Mouse (Mus musculus): ENCODE measurements at regions not wholly inside any gene's neighbourhood (a gene's known extent, or its start where the extent isn't known, plus 50 kb on each side); places are given as distances from the start of the nearest gene placed in this dataset.

DNA sequence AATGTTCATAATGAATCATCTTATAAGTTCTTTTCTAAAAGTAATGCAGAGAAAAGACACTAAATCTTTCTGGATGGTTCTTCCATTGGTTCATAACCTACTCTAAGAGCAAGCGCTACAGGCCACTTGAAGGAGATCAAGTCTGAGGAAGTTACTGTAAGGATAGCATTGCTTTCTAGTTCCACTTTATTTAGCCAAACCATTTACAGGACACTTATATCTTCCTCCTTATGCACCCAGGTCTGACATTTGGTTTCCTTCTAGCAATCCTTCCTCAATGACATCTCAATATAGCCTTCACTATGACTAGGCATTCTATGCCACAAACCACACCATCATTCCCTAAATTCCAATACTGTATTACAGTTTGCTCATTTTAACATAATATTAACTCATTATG, 316.0 kb downstream of the Gm11361 start:
- no peak for DNase-seq (ENCODE audit: low spot score)

DNA sequence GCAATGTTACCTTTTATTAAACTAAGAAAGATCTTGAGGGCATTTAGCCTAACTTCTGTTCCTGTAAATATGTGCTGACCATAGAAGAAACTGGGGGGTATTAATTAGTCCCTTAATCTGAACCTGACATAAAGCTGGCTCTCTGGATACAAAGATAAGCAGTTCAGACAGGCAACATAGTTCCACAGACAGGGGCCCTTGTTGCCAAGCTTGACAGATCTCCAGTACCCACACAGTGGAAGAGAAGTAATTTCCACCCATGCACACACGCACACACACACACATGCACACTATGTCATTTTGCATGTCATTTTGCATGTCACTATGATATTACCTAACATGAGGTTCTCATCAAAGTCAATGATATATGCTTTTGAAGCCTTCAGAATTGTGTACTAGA, 315.1 kb downstream of the Gm11361 start:
- DNase-seq (ENCODE audit: low spot score): no peak

DNA sequence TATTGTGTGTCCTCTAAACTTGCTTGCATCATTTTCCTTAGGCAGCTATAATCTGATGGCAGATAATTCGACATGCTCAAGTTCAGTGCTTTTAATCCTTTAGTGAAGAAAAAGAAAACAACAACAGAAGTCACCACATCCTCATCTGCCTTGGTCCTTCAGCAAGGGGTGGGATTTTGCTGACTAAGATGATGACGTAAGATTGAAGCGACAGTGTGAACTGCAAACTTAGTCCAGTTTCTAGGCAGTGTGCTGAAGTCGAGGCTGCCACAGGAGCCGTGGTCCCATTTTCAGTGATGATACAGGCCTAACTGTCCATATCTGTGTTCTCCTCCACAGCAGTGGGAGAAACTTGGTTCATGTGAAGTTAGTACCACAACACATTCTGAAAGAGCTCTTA, 314.4 kb downstream of the Gm11361 start:
- DNase-seq (ENCODE audit: low spot score): no peak

DNA sequence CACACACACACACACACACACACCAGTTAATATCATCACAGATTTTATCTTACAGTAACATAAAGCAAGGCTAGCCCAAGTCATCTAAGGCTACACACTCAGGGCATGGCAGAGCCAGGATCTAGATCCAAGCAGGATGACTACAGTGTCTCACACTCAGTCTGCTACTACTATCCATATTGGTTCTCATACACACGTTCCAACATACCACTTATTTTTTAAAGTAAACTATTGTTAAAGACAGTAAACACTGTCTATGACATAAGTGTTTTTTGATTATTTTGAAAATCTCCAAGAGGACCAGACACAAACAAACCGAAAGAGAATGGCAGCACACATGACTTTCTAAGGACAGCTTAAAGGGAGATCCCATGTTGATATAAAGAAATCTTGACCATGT, 306.3 kb downstream of the Gm11361 start:
- no peak for DNase-seq (ENCODE audit: low spot score)

DNA sequence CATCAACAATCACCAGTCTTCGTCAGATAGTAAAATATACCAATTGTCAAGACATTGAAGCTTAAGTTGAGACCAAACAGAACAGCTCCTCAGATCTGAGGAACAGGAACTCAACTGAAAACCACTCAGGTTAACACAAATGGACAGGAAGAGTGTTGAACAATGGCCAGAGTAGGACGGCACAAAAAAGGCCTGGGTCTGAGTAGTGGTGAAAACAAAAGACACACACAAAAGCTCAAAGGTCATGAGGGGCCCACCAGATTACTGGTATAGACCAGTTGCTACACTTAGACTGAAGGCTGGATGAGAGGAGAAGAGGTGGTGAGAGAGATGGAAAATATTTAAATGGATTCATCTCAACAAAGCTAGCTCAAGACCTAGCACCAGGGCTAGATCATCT, 302.8 kb downstream of the Gm11361 start:
- DNase-seq (ENCODE audit: low spot score): no peak

DNA sequence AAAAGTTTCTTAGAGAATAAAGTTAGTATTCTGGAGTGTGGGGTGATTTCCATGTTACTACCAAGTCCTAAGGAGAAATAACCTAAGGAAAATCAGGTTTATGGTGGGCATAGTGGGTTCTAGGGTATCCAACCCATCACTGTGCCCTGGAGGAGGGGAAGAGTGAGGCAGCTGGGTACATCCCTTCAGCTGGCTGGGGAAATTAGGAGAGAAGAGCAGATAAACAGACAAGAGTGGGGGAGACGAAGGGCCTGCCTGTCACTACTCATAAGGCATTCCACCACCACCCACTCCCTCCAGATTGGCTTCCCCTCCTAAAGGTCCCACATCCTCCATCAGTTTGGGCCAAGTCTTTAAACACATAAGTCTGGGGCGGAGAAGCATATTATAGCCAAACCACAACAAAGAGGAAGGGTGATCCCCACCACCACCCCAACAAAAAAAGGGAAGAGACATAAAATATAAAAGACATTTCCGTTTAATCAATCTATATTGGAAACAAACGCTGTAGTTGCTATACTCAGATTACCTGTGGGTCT, 299.8 kb downstream of the Gm11361 start:
- no peak for DNase-seq (ENCODE audit: low spot score)

DNA sequence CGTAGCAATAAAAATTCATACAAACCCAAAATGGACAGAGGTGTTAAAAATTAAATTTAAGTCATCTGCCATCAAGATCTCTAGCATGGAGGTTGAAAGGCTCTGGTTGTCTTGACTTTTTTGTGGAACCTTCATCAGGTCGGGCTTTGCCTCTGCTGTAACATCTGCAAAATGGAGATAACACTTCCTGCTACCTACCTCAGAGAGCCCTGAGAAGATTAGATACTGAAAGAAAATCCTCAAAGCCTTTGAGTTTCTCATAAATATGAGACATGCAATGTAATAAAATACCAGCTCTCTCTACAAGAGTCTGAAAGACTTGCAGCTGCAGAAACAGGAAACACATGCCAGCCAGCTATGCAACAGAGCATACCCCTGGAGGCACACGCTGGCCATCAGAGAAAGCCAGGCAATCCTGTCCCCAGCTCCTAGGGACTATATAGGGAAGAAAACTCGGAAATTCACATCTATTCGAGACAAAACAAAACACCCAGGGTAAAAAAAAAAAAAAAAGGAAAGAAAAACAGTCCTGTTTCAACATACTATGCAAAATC, 299.1 kb downstream of the Gm11361 start:
- DNase-seq (ENCODE audit: low spot score): no peak

DNA sequence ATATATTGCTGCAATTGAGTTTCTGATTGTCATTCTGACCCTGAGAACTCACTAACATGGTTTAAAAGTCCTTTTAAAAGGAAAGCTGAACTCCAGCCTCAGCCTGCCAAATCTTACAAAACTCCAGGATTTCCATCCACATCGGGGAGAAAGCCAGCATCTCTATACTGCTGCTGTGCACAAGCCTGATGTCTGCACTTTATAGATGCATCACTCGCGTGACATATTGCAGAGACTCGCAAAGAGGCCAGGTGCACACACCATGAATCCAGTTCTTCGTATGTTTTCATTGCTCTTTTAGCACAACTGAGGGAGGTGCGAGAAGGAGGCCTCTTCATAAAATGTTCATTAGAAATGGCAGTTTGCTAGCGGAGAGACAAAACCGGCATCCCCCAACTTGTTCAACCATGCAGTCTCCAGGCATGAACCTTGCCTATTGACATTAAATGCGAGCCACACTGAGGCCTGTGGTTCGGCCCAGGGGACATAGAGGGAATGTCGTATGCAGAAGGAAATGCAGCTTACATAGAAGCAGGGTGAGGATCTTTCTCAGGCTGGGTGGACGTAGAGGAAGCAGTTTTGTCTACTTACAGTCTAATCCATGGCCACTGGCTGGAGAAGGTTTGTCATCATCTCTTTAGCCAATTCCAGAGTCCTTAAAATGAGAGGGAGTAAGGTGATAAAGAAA, 297.0 kb downstream of the Gm11361 start:
- no peak for DNase-seq (ENCODE audit: low spot score)

DNA sequence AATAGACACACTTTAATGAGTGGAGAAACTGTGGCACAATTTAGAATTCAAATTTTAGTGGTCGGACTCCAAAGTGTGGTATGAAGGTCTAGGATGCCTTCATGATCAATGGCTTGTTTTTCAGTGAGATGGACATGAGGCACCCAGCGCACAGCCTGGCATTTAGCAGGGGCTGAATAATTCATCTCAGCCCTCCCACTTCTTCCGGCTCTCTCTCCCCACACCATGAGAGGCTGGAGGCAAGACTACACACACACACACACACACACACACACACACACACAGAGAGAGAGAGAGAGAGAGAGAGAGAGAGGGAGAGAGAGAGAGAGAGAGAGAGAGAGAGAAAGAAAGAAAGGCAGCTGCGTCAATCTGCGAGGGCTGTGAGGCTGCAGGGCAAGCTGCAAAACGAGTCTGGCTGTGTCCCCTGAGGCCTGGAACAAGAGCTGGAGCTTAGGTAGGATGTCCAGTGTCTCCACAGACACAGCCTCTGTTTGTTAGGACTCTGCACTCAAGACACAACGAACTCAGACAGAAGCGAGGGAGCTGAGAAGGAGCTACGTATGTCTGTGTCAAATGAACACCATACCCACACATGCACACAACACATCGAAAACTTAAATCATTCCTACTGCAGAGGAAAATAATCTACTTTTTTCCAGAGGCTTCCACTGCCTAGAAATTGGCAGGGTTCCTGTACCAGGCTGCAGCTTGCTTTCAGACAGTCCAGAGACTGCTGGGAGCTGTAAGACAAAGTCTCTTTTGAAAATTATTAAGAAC, 295.8 kb downstream of the Gm11361 start:
- no peak for DNase-seq (ENCODE audit: low spot score)

DNA sequence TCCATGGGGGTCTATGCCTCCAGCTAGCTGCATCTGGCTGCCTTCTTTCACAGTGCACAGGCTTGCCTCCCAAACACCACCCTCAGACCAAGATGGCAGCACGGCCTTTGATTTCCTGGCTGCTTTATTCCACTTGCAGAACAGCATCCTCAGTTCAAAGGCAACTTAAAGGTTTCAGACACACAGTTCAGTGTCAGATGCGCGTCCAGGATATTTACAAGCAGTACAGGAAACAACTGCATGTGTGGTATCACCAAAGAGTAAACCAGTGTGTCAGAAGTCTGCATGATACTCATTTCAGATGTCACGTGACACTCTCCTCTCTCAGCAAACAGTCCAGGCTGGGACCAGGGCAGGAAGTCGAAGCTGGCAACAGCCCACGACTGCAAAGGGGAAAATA, 294.2 kb downstream of the Gm11361 start:
- no peak for DNase-seq (ENCODE audit: low spot score)

DNA sequence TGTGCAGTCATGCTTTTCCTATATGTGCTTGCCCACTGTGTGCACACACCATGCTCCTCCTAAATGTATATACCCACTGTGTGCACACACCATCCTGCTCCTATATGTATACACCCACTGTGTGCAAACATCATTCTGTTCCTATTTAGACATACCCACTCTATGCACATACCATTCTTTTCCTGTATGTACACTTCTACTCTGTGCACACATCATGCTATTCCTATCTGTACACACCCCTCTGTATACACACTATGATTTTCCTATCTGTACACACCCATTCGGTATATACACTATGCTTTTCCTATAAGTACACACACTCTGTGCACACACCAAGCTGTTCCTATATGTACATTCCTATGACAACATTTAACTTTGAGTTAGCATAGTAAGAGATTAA, 288.5 kb downstream of the Gm11361 start:
- DNase-seq (ENCODE audit: low spot score): no peak

DNA sequence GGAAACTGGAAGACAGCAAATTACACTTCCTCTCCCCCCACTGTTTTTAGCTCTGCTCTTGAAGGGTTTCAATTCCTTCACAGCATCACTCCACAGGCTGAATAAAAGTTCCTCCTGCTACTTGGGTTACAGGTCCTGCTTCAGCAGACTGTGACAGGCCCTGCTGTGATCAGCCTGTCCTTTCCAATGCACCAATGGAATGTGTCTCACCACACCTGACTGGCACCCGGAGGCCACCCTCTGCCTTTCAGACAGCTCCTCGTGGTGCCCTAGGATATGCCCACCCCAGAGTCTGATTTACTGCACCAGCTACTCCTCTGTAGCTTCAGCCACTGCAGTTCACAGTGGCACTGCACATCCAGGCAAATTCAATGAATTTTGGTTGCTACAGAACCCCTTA, 288.0 kb downstream of the Gm11361 start:
- no peak for DNase-seq (ENCODE audit: low spot score)

DNA sequence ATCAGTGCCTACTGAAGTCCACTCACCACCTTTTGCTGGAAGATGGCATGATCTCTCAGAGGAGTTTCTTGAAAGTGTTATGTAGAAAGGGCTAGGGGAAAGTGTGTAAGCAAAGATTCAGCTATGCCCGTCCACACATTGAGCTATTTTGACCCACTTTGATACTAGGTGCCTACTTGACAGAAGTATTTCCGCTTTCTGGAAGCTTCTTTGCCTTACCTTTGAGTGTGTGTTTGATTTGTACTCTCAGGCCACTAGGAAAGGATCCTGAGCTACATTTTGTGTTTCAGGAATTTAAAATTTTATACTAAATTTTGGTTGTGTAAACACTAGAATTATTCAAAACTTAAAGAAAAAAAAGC, 287.5 kb downstream of the Gm11361 start:
- DNase-seq (ENCODE audit: low spot score): no peak

DNA sequence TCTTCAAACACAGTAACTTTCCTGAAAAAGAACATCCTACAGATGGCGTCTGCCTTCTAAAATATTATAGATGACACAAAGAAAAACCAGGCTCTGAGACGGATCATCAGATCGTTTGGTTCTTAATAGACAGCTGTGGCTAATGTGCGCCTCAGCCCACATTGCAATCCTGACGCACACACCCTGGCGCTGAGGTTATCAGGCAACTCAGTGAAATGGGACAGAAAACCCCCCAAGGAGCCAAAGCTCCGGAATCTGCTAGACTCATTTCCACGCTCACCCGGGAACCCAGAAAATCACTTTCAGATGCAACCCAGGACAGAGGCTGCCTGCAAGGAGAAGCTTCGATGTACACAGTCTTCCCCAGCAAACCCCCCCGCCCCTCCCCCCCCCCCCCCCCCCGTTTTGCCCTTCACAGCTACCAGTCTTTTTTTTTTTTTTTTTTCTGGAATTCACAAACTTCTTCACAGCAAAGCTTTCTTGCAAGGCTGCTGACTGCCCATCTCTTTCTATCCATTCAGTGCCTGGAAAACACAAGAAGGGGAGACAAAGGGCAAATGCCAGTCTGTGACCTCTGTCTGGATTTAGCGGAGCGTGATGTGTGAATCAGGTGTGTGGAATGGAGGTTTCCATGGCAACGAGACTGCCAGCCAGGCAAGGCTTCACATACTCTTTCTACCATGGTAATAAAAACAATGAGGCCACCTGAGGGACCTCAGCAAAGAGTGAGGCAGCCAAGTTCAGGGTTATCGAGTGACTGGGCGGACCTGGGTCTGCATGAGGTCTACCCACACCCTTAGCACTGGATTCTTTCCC, 286.9 kb downstream of the Gm11361 start:
- no peak for DNase-seq (ENCODE audit: low spot score)

DNA sequence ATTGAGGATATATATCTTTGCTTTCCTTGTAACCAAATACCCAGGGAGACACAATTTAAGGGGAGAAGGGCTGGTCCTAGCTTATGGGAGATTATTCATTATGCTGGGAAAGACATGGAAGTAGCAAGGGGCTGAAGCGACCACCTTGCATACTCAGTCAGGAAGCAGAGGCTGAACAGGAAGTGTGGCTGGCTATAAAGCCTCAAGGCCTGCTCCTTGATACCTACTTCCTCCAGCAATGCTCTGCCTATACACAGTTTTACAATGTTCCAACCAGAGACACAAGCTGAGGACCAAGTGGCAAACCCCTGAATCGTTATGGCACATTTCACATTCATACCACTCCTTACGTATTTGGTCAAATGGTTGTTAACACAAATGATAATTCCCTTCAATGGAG, 284.3 kb downstream of the Gm11361 start:
- no peak for DNase-seq (ENCODE audit: low spot score)

DNA sequence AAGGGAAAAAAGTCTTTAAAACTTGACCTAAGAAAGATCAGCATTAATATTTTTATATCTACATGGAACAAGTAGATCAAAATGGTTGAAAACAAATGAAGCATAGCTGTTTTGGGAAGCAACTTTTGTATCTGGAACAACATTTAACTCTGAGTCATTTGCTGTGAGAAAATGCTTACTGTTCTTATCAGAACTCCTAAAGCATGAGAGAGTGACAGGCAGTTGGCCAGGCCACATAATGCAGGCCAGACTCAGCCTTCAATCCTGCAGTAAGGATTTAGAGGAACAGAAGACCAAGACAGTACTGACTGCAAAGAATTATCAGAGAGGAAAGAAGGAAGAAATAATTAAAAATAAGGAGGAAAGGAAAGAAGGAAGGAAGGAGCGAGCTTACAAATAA, 275.8 kb downstream of the Gm11361 start:
- DNase-seq (ENCODE audit: low spot score): no peak

DNA sequence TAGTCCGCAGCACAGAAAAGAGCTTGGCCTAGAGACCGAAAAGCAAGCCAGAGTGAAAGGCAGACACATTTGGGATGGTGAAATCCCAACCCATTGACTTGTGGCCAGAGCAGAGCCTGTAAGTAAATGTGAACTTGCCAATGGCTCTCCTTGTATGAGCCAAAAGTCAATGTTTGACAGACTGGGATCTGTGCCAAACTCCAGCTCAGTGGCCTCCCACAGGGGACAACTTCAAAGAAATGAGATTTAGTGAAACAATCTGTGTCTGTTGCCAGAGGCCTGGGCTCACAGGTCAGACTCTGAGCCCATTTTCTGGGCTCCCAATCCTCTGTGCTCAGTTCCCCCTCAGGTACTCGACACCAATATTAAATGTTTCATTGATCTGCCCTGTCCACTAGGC, 274.9 kb downstream of the Gm11361 start:
- no peak for DNase-seq (ENCODE audit: low spot score)

DNA sequence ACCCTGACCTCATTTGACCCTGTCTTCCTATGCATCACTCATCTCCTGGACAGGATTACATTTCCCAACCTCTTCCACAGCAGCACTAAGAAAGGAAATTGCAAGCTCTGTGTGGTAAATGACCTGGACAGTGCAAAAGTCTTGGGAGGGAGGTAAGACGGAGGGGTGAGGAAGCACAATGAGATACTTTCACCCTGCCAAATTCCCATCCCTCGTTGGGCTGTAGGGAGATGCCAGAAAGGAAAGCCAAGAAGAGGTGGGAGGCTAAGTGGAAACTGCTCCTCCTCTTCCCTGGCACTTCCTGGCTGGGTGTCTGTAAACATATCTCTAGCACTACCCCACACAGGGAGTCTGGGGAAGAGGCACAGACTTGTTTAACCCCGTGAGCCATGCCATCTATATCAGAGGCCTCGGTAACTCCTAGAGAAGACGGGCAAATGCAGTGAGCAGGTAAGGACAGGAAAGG, 274.2 kb downstream of the Gm11361 start:
- no peak for DNase-seq (ENCODE audit: low spot score)

DNA sequence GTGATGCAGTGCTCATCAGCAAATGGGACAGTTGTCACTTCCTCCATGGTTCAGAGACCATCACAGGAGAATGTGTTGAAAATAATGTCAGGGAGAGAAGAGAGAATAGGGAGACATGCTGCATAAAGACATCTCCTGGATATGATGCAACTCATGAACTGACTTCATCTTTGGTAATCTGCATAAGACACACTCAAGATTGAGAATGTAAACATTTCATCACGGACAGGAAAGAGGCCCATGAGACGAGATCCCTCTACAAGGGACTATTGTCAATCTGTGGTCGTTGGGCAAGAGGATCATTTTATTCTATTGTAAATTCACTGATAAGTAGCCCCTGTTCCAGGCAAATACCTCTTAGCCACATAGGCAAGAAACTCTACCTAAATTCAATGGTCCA, 273.6 kb downstream of the Gm11361 start:
- DNase-seq (ENCODE audit: low spot score): no peak

DNA sequence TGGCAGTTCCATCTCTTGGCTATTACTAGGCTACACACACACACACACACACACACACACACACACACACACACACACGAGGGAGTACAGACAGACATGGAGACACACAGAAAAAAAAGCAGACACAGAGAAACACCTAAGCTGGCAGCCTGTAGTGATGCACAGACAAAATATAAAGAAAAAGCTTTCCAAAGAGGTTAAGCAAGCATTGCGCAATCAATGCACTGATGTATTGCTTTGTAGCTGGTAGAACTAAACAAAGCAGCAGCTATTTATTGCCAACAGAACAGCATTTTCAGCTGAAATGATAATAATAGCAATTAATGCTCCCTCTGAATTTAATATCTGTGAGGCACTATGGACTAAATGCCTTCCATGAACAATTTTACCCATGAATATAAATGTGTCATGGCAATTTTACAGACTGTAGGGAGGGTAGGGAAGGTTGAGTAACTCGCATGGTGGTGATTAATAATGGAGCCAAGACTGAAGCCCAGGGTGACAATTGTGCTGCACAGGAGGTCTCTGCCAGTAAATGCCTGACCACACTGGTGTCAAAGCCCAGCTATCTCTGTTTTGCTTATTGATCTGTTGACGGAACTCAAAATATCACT, 271.7 kb downstream of the Gm11361 start:
- DNase-seq (ENCODE audit: low spot score): no peak

DNA sequence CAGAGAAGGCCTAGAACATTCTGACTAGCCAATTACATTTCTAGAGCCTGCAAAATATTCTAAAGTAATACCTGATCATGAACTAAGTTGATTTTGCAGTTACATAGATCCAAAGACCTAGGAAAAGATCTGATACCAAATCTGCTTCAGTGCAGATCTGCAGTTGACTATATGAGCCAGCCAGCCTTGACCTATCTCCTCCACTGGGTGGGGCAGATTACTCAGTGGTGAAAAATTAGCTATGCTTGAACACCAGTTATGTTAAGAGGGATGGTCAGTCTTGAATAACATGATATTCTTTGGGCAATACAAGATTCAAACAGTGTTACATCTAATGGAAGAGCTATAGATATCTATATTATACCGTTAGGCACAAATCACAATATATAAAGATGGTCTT, 269.0 kb downstream of the Gm11361 start:
- no peak for DNase-seq (ENCODE audit: low spot score)

DNA sequence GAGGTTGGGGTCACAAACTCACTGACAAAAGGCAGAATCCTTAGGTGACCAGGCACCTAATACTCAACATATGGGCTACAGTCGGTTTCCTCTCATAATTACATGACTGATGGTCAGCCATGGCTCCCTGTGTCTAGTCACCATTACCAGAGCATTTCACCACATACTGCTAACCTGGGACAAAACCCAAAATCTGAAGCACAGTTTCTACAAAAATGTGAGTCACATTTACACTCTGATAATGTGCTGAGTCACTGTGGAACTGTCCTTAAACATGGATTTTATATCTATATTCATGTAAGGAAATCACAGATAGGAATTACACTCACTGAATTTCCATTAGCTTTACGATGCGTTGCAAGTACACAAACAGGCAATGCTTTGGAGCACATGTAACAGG, 267.1 kb downstream of the Gm11361 start:
- DNase-seq (ENCODE audit: low spot score): no peak

Data from left cerebral cortex, adult 11 months (tissue).